Mouse (Mus musculus): ENCODE measurements around the gene Itgav. TPM values are rescaled to one million over a fixed set of nuclear protein-coding genes. Genes with fewer than 3 reads are reported as not detected.

The Itgav gene
- total and polyA plus RNA-seq, 3 experiments, result 6.5 to 7.2 TPM; not detected in 1

DNA sequence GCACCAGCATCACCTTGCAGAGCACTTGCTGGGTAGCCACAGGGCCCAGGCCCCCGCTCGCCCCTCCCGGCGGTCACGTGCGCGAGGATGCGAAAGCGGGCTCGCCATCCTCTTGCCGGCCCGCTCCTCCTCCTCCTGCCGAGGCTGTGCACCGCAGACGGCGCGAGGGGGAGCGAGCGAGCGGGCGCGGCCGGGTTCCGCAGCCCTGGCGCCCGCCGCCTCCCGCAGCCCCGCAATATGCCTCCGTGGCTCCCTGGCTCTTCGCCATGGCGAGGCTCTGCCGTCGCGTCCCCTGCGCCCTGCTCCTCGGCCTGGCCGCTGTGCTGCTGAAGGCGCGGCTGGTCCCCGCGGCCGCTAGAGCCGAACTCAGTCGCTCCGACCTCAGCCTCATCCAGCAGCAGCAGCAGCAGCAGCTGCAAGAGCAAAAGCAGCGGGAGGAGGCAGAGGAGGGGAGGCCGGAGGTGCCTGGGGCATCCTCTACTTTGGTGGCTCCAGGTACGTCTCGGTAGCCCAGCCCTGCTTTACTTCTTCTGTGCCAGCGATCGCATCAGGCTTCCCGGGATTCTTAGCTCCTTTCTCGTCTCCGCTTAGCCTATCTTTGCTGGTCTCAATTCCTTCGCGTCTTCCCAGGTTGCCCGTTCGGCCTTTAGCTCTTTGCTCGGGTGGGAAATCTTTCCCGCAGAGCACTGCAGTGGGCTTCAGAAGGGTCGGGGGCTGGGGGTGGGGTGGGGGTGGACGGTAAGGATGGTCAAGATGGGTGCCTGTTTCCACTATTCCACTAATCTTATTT, 88.5 kb downstream of the Itgav start, which contains the start of gene Fam171b:
Gene Fam171b (plus strand): TSS at position 154 of the 790 bp plus-strand sequence.
- no peak for DNase-seq (ENCODE audit: low read depth, low spot score)
- no peaks in the 10 kb centered on the region for H3K79me2 ChIP-seq (ENCODE audit: control insufficient read depth, insufficient read depth, low read length, poor library complexity)
- H3K9ac ChIP-seq (ENCODE audit: control insufficient read depth, low read depth, low read length, poor library complexity, severe bottlenecking), result no peak within 1 kb of the TSS
- H3K4me3 ChIP-seq (ENCODE audit: control insufficient read depth in 1 of 2, insufficient read depth in 1 of 2, low read depth in 2 of 2, low read length in 2 of 2), result no peak within 1 kb of the TSS
- TF ChIP-seq ZMIZ1 (IDR thresholded peaks at IDR 0.05; ENCODE audit: low read depth, low read length) (no peak), KAT2A (conservative IDR thresholded peaks at IDR 0.05; ENCODE audit: low read depth, low read length) (no peak), USF1 (IDR thresholded peaks at IDR 0.05; ENCODE audit: low read depth, low read length) (no peak), HCFC1 (IDR thresholded peaks at IDR 0.05; ENCODE audit: low read depth, low read length) (no peak)
- H3K36me3 ChIP-seq (ENCODE audit: control insufficient read depth in 1 of 2, insufficient read depth in 2 of 2, low read length in 2 of 2), result no peaks in the 10 kb centered on the region
- H3K27me3 ChIP-seq (ENCODE audit: control insufficient read depth in 1 of 2, insufficient read depth in 2 of 2, low read length in 2 of 2), result no peaks in the 10 kb centered on the region
- no peak within 1 kb of the TSS for H3K27ac ChIP-seq (ENCODE audit: control insufficient read depth, low read depth, low read length)
- no peaks in the 10 kb centered on the region for H3K4me1 ChIP-seq (ENCODE audit: control insufficient read depth in 1 of 2, insufficient read depth in 2 of 2, low read length in 2 of 2)
- no peaks in the 10 kb centered on the region for H3K9me3 ChIP-seq (replicated peaks; ENCODE audit: insufficient read depth, low read length)

- no peaks in the 10 kb centered on the region for H3K9me3 ChIP-seq (replicated peaks; ENCODE audit: insufficient read depth, low read length)
- no peaks in the 10 kb centered on the region for H3K36me3 ChIP-seq (ENCODE audit: control insufficient read depth in 1 of 2, insufficient read depth in 2 of 2, low read length in 2 of 2)
- DNase-seq (ENCODE audit: low read depth, low spot score), result no peak
- no peak overlapping the region for H3K27ac ChIP-seq (ENCODE audit: control insufficient read depth, low read depth, low read length)
- no peaks in the 10 kb centered on the region; a peak in 1 of 4 replicates for H3K27me3 ChIP-seq (ENCODE audit: control insufficient read depth in 1 of 2, insufficient read depth in 2 of 2, low read length in 2 of 2)
- H3K79me2 ChIP-seq (ENCODE audit: control insufficient read depth, insufficient read depth, low read length, poor library complexity), result no peaks in the 10 kb centered on the region
- no peak overlapping the region for H3K9ac ChIP-seq (ENCODE audit: control insufficient read depth, low read depth, low read length, poor library complexity, severe bottlenecking)
- no peak overlapping the region for H3K4me3 ChIP-seq (ENCODE audit: control insufficient read depth in 1 of 2, insufficient read depth in 1 of 2, low read depth in 2 of 2, low read length in 2 of 2)
- TF ChIP-seq NRF1 (IDR thresholded peaks at IDR 0.05; ENCODE audit: insufficient read depth, low read depth, low read length, poor library complexity, severe bottlenecking) (no peak), MXI1 (IDR thresholded peaks at IDR 0.05; ENCODE audit: low read depth, low read length) (no peak), SMC3 (IDR thresholded peaks at IDR 0.05; ENCODE audit: low read depth, low read length) (no peak), POLR2AphosphoS5 (IDR thresholded peaks at IDR 0.05; ENCODE audit: borderline replicate concordance, low read depth, low read length) (no peak), ZMIZ1 (IDR thresholded peaks at IDR 0.05; ENCODE audit: low read depth, low read length) (no peak), NELFE (IDR thresholded peaks at IDR 0.05; ENCODE audit: low read depth, low read length) (no peak), E2F4 (IDR thresholded peaks at IDR 0.05; ENCODE audit: borderline replicate concordance, low read depth, low read length) (no peak), KAT2A (conservative IDR thresholded peaks at IDR 0.05; ENCODE audit: low read depth, low read length) (no peak), TCF12 (IDR thresholded peaks at IDR 0.05; ENCODE audit: low read depth, low read length) (no peak), ELF1 (IDR thresholded peaks at IDR 0.05; ENCODE audit: low read depth, low read length) (no peak), GABPA (IDR thresholded peaks at IDR 0.05; ENCODE audit: low read depth, low read length) (no peak), USF1 (IDR thresholded peaks at IDR 0.05; ENCODE audit: low read depth, low read length) (no peak), RAD21 (IDR thresholded peaks at IDR 0.05; ENCODE audit: low read depth, low read length) (no peak)
- no peaks in the 10 kb centered on the region for H3K4me1 ChIP-seq (ENCODE audit: control insufficient read depth in 1 of 2, insufficient read depth in 2 of 2, low read length in 2 of 2)
Measured at GRCm38 (mm10) chr2:83813273-83813892, 89.2 kb downstream of the Itgav start.
